Mouse (Mus musculus): ENCODE measurements around the gene Ddx19a. TPM values are rescaled to one million over a fixed set of nuclear protein-coding genes. Genes with fewer than 3 reads are reported as not detected.

The Ddx19a gene
- 46.0 and 46.8 TPM in 2 replicates for polyA plus RNA-seq (2011; ENCODE audit: insufficient read length, low read depth, missing spikeins)

DNA sequence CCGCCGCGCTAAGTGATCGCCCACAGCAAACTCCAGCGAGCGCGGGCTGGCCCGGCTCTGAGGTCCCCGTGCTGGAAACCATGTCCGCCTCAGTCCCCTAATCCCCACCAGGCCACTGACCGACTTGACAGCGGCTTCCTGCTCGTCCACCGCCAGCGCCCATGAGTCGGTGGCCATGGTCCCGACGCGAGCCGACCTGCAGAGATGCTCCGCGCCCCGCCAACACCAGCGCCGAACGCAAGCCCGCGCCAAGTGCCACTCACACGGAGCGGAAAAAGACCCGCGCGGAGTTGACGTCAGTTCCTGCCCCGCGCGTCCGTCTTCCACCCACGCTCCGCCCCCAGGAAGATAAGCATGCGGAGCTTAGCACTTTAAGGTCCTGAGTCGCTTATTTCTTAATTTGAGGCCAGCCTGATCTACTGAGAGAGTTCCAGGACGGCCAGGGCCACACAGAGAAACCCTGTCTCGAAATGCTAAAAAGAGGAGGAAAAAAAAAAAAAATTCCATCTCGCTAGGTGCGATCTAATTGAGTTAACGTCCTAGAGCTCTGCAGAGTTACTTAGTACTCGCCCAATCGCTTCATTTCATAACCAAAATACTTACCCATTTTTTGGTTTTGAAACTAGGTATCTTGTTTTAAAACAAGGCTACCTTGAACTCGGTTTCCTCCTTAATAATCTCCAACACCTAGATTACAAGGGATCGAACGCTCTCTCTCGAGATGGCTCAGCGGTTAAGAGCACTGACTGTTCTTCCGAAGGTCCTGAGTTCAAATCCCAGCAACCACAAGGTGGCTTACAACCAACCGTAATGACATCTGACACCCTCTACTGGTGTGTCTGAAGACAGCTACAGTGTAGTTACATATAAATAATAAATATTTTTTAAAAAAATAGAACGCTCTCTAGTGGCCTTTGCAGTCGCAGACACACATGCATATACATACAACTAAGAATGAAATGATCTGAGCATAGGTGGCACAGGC, at the start of gene Ddx19a:
TSS of gene Ddx19a (minus strand) at position 254 of the 985 bp plus-strand sequence.
- TF ChIP-seq CTCF (IDR thresholded peaks at IDR 0.05; ENCODE audit: borderline replicate concordance, insufficient read depth, low read length) (no peak), POLR2A (IDR thresholded peaks at IDR 0.05; ENCODE audit: low read depth, low read length) (peak; percentile 91)
- H3K4me3 ChIP-seq (ENCODE audit: insufficient read depth, low read length) = peak within 1 kb of the TSS; percentile 71
- peak within 1 kb of the TSS; percentile 66 for H3K27ac ChIP-seq (ENCODE audit: insufficient read depth, low read length)
- peaks cover 4% of the 10 kb centered on the region; the same call in 1 of the 2 replicates for H3K4me1 ChIP-seq (ENCODE audit: control insufficient read depth, insufficient read depth, low read length)

DNA sequence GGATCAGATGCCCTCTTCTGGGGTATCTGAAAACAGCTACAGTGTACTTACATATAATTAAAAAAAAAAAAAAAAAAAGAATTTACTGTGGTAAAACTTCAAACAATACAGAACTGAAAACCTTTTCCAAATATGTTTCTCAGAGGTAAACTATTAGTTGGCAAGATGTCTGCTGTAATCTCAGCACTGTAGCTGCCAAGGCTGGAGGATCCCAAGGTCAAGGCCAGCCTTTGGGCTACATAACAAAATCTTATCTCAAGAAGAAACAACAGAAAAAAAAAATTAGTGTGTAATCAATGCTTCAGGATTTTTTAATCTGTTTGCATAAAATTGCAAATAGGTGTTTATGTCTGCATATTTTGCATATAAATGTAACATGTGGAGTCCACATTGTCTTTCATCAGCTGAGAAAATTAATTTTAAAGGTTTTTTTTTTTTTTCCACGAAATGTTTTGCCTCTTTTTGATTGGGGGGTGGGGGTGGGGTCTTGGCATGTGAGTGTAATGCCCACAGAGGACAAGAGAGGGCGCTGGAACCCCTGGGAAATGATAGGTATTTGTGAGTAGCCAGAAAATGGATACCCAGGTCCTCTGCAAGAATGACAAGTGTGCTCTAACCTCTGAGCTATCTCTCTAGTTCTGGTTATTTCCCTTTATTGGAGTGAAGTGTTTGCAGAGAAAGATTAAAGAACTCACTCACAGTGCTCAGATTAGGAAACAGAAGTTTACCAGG, 46.6 kb upstream of the Ddx19a start:
- H3K4me1 ChIP-seq (ENCODE audit: control insufficient read depth, insufficient read depth, low read length) = no peaks in the 10 kb centered on the region
- no peak overlapping the region for H3K27ac ChIP-seq (ENCODE audit: insufficient read depth, low read length)
- no peak overlapping the region for H3K4me3 ChIP-seq (ENCODE audit: insufficient read depth, low read length)
- no peak for TF ChIP-seq POLR2A (IDR thresholded peaks at IDR 0.05; ENCODE audit: low read depth, low read length)
- TF ChIP-seq CTCF (IDR thresholded peaks at IDR 0.05; ENCODE audit: borderline replicate concordance, insufficient read depth, low read length) = no peak

DNA sequence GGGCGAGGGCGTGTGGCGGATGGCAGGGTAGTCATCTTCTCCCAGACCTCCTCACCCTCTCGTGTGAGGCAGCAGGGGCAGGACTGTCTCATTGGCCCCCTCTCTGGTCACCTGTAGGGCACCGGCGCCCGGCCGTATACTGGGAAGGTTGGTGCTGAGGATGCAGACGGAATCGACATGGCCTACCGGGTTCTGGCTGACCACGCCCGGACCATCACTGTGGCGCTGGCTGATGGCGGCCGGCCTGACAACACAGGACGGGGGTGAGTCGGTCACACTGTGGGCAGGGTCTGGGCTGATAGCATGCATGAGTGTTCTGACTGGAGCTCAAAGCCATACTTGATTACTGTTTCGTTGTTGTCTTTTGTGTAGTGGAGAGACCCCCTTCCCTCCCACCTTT, 44.9 kb upstream of the Ddx19a start:
- Histone ChIP-seq H3K27ac (ENCODE audit: insufficient read depth, low read length) (no peak overlapping the region), H3K4me3 (ENCODE audit: insufficient read depth, low read length) (no peak overlapping the region), H3K4me1 (ENCODE audit: control insufficient read depth, insufficient read depth, low read length) (no peaks in the 10 kb centered on the region)
- TF ChIP-seq CTCF (IDR thresholded peaks at IDR 0.05; ENCODE audit: borderline replicate concordance, insufficient read depth, low read length) = no peak
- no peak for TF ChIP-seq POLR2A (IDR thresholded peaks at IDR 0.05; ENCODE audit: low read depth, low read length)

DNA sequence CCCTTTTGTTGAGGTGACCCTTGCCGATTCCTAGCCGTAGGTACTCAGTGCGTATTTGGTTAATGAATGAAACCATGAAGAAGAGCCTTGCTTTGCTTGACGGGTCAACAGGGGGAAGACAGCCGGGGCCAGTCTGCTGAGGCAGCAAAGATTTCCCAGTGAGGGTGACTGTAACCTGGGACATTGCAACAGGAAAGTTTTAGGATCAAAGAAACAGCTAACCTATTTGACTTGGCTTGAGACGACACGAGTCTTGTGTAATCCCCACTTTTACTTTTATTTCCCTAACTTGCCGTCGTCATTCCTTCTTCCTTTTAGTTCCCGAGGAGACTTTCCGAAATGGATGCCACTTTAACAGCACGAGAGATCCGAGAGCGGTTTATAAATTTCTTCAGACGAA, 39.0 kb upstream of the Ddx19a start:
- TF ChIP-seq CTCF (IDR thresholded peaks at IDR 0.05; ENCODE audit: borderline replicate concordance, insufficient read depth, low read length) (no peak), POLR2A (IDR thresholded peaks at IDR 0.05; ENCODE audit: low read depth, low read length) (no peak)
- Histone ChIP-seq H3K4me1 (ENCODE audit: control insufficient read depth, insufficient read depth, low read length) (peaks cover 5% of the 10 kb centered on the region; the same call in 1 of the 2 replicates), H3K27ac (ENCODE audit: insufficient read depth, low read length) (no peak overlapping the region), H3K4me3 (ENCODE audit: insufficient read depth, low read length) (peak overlapping the region; percentile 93; the same call in 1 of the 2 replicates)

DNA sequence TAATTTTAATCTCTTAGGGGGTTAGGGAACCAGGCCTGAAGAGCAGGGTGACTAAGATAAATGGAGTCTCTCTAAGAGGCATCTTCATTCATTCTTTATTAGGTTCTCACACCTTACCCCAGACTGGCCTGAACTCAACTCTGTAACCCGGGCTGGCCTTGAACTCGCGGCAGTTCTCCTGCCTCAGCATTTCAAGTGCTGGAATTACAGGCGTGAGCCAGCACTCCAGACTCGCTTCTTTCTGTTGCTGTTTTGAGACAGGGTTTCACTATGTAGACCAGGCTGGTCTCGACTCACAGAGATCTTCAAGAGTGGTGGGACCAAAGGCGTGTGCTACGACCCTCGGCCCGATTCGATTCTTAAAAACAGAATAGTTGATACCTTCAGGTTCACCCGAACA, 36.7 kb upstream of the Ddx19a start:
- H3K27ac ChIP-seq (ENCODE audit: insufficient read depth, low read length) = peak overlapping the region; percentile 84
- peaks cover 5% of the 10 kb centered on the region; the same call in 1 of the 2 replicates for H3K4me1 ChIP-seq (ENCODE audit: control insufficient read depth, insufficient read depth, low read length)
- no peak for TF ChIP-seq CTCF (IDR thresholded peaks at IDR 0.05; ENCODE audit: borderline replicate concordance, insufficient read depth, low read length)
- no peak for TF ChIP-seq POLR2A (IDR thresholded peaks at IDR 0.05; ENCODE audit: low read depth, low read length)
- peak overlapping the region; percentile 93 for H3K4me3 ChIP-seq (ENCODE audit: insufficient read depth, low read length)

DNA sequence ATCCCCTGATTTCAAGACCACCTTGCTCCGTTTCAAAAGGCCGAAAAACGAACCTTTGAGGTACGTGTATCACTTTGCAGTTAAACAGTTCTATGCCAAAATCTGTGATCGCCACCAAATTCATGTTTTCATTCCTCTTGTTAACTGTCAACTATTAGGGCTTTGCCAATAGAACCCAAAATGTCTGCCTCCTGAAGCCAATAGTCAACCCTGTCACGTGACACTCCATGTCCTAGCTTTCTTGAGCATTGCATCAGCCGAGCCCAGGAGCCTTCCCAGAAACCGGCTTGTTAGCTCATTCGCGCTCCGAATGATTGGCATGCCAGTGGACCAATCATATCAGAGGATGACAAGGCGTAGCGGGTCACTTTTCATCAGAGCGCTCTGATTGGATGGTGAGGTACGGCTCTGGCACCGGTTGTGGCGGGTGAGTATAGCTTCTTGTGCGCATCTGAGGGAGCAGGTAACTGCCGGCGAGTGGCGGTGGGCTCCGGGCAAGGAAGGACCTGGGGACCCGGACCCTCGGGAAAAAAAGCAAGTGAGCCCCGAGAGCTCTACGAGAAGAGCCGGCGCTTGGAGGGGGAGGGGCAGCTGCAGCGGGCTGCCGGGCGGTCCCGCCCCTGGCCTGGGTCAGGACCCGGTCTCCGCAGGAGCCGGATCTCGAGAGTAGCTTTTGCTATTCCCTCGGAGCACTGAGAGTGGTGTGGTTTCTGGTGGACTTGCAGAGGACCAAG, 36.0 kb upstream of the Ddx19a start:
- H3K4me3 ChIP-seq (ENCODE audit: insufficient read depth, low read length) = peak overlapping the region; percentile 93
- H3K4me1 ChIP-seq (ENCODE audit: control insufficient read depth, insufficient read depth, low read length) = peaks cover 5% of the 10 kb centered on the region; the same call in 1 of the 2 replicates
- TF ChIP-seq CTCF (IDR thresholded peaks at IDR 0.05; ENCODE audit: borderline replicate concordance, insufficient read depth, low read length) = no peak
- TF ChIP-seq POLR2A (IDR thresholded peaks at IDR 0.05; ENCODE audit: low read depth, low read length) = peak; percentile 81
- peak overlapping the region; percentile 84 for H3K27ac ChIP-seq (ENCODE audit: insufficient read depth, low read length)

DNA sequence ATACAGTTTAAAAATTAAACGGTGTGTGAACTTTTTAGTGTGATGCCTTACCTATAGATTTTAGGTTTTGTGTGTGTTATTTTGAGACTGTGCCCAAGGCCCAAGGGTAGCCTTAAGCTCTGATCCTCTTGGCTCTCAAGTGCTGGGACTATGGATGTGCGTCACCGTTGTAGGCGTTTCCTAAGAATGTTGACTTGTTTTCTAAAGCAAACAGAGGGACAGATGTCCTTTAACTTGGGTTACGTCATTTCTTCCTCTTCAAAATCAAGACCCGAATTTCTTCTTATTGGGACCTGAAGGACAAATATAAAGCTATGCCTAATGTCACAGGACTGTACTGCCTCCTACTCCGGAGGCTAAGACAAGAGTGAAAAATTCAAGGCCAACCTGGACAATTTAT, 35.3 kb upstream of the Ddx19a start, which contains the start of gene Aars:
TSS of gene Aars (plus strand) at position 229 of the 400 bp plus-strand sequence.
- Histone ChIP-seq H3K4me3 (ENCODE audit: insufficient read depth, low read length) (peak within 1 kb of the TSS; percentile 93), H3K27ac (ENCODE audit: insufficient read depth, low read length) (peak within 1 kb of the TSS; percentile 84), H3K4me1 (ENCODE audit: control insufficient read depth, insufficient read depth, low read length) (peaks cover 5% of the 10 kb centered on the region; the same call in 1 of the 2 replicates)
- TF ChIP-seq POLR2A (IDR thresholded peaks at IDR 0.05; ENCODE audit: low read depth, low read length) = no peak
- no peak for TF ChIP-seq CTCF (IDR thresholded peaks at IDR 0.05; ENCODE audit: borderline replicate concordance, insufficient read depth, low read length)

DNA sequence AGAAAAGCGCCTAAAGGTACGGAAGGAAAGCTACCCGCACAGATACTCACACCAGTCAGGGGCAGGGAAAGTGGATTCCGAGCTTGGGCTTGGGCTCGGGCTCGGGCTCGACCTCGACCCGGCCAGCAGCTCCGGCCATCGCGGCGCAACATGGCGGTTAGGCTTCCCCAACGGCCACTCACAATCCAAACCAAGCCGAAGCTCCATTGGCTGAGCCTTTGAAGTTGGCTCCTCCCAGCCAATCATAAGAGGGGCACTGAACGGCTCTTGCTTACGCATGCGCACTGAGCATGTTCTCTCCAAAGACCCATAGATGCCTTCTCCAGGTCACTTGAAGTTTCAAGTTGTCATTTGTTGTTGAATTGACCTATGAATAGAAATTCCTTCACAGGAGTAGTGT, 34.0 kb upstream of the Ddx19a start, which contains the start of gene Ddx19b:
TSS of gene Ddx19b (minus strand) at position 180 of the 400 bp plus-strand sequence.
- TF ChIP-seq POLR2A (IDR thresholded peaks at IDR 0.05; ENCODE audit: low read depth, low read length) (no peak), CTCF (IDR thresholded peaks at IDR 0.05; ENCODE audit: borderline replicate concordance, insufficient read depth, low read length) (no peak)
- Histone ChIP-seq H3K4me1 (ENCODE audit: control insufficient read depth, insufficient read depth, low read length) (peaks cover 5% of the 10 kb centered on the region; the same call in 1 of the 2 replicates), H3K27ac (ENCODE audit: insufficient read depth, low read length) (no peak within 1 kb of the TSS), H3K4me3 (ENCODE audit: insufficient read depth, low read length) (no peak within 1 kb of the TSS)

DNA sequence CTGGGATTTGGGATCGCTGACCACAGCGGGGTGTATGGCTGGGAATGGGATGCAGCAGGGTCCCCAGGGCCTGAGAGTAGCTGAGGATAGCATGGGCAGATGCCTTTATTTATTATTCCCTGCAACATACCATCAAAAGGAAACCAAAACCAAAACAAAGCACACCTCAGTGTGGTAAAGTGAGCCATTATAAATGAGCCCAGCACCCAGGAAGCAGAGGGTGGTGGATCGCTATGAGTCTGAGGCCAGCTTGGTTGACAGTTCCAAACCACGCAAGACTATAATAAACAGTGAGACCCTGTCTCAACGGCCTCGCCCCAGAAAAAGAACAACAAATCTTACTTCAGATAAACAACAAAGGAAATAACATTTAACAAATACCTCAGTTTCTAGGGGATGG, 32.4 kb upstream of the Ddx19a start:
- Histone ChIP-seq H3K4me3 (ENCODE audit: insufficient read depth, low read length) (no peak overlapping the region), H3K27ac (ENCODE audit: insufficient read depth, low read length) (no peak overlapping the region), H3K4me1 (ENCODE audit: control insufficient read depth, insufficient read depth, low read length) (no peaks in the 10 kb centered on the region; the same call in 1 of the 2 replicates)
- no peak for TF ChIP-seq CTCF (IDR thresholded peaks at IDR 0.05; ENCODE audit: borderline replicate concordance, insufficient read depth, low read length)
- TF ChIP-seq POLR2A (IDR thresholded peaks at IDR 0.05; ENCODE audit: low read depth, low read length) = no peak
